Mouse (Mus musculus) small intestine, adult 2 months (tissue): ENCODE results near the gene Hsf4.
"Not testable (repeated sequence)": the region's sequence is repeated elsewhere in the genome, so short reads cannot be mapped to it uniquely, and the experiment has no call there.

Experiments
- CTCF ChIP-seq: fragments of 200-500 bp; IDR thresholded peaks from 2 replicates; pipeline ENCODE4 v1.5.1; 2012; ENCODE audit warnings: low read depth, mild to moderate bottlenecking, control low read depth, inconsistent platforms, low read length, moderate library complexity, mixed read lengths; ENCODE audit not compliant: insufficient replicate concordance, insufficient read length; ENCODE audit errors: extremely low read depth
- POLR2A ChIP-seq: fragments of 200-500 bp; IDR thresholded peaks from 2 replicates; pipeline ENCODE4 v1.6.1; 2012; ENCODE audit warnings: low read depth, mild to moderate bottlenecking, control low read depth, inconsistent platforms, low read length, moderate library complexity

GRCm38 (mm10) chr8:105291364-105291763 is 21.8 kb downstream of the Hsf4 start:
- not testable (repeated sequence) for TF ChIP-seq POLR2A, CTCF
